Mouse (Mus musculus) erythroblast, adult 5-6 weeks (primary cell): ENCODE results near the gene Rabif. TPM values are rescaled to one million over a fixed set of nuclear protein-coding genes. Genes with fewer than 3 reads are reported as not detected.
"Not testable (repeated sequence)": the region's sequence is repeated elsewhere in the genome, so short reads cannot be mapped to it uniquely, and the experiment has no call there.

Experiments used
- ATAC-seq: replicated peaks from 2 replicates; pipeline ENCODE4 v1.8.0; 2016; ENCODE audit warnings: moderate number of reproducible peaks, mild to moderate bottlenecking, moderate TSS enrichment, inconsistent platforms; ENCODE audit not compliant: poor library complexity, low FRiP score, severe bottlenecking
- total RNA-seq, 2 experiments: library from RNA; stranded (forward) in 1 of 2; stranded (reverse) in 1 of 2; fragments of 150-400 nt in 1 of 2; fragments of 200-764, 138-1000 nt in 1 of 2; gene quantifications; 2 replicates each; pipeline versions ENCODE4 v1.2.3 to v1.2.4; 2015 to 2017; ENCODE audit warnings: low replicate concordance in 2 of 2

Rabif gene
- total RNA-seq, 2 experiments from 2014 or later = 7.2 to 9.2 TPM

- ATAC-seq = no peak
These were observed 15.6 kb downstream of the Rabif start for GRCm38 (mm10) chr1:134510018-134510417.

GRCm38 (mm10) chr1:134512183-134512582 is 17.7 kb downstream of the Rabif start:
- ATAC-seq = no peak

- ATAC-seq = no peak
These were observed 18.1 kb downstream of the Rabif start for GRCm38 (mm10) chr1:134512584-134512983.

- ATAC-seq = peak; percentile 39
These were observed 18.9 kb downstream of the Rabif start for GRCm38 (mm10) chr1:134513312-134513860.

- ATAC-seq = no peak
These were observed 19.6 kb downstream of the Rabif start for GRCm38 (mm10) chr1:134513876-134514590.

- no peak for ATAC-seq
These were observed 21.4 kb downstream of the Rabif start for GRCm38 (mm10) chr1:134515891-134516290.

- no peak for ATAC-seq
These were observed 22.2 kb downstream of the Rabif start for GRCm38 (mm10) chr1:134516491-134517198.

GRCm38 (mm10) chr1:134517841-134518240 is 23.4 kb downstream of the Rabif start:
- not testable (repeated sequence) for ATAC-seq

GRCm38 (mm10) chr1:134518677-134519076 is 24.2 kb downstream of the Rabif start:
- peak; percentile 92 for ATAC-seq

GRCm38 (mm10) chr1:134519201-134519600 is 24.8 kb downstream of the Rabif start:
- not testable (repeated sequence) for ATAC-seq

- ATAC-seq = no peak
These were observed 25.7 kb downstream of the Rabif start for GRCm38 (mm10) chr1:134520001-134520721.

- peak; percentile 47 for ATAC-seq
These were observed 26.7 kb downstream of the Rabif start for GRCm38 (mm10) chr1:134521163-134521562.

- ATAC-seq = no peak
These were observed 27.9 kb downstream of the Rabif start for GRCm38 (mm10) chr1:134522325-134522724.

- 0 out of 2 replicates have a peak, but pooled peaks have one; percentile 32 for ATAC-seq
These were observed 30.0 kb downstream of the Rabif start for GRCm38 (mm10) chr1:134524424-134524823.

GRCm38 (mm10) chr1:134525015-134525414 is 30.6 kb downstream of the Rabif start:
- no peak for ATAC-seq

GRCm38 (mm10) chr1:134526752-134527151 is 32.3 kb downstream of the Rabif start:
- ATAC-seq = peak; percentile 94

GRCm38 (mm10) chr1:134530618-134531017 is 36.2 kb downstream of the Rabif start:
- ATAC-seq = no peak

- not testable (repeated sequence) for ATAC-seq
These were observed 39.3 kb downstream of the Rabif start for GRCm38 (mm10) chr1:134533710-134534109.

GRCm38 (mm10) chr1:134535054-134535453 is 40.6 kb downstream of the Rabif start:
- no peak for ATAC-seq

GRCm38 (mm10) chr1:134535513-134535912 is 41.1 kb downstream of the Rabif start:
- peak; percentile 53 for ATAC-seq
